ENCODE assay signal across 2 mouse cellular contexts in genomic region chr2:26531829-26532228, GRCm38 (mm10).
TF ChIP-seq lines count a peak whose summit lies in the region.

No protein-coding gene starts in this region.

TF ChIP-seq in CH12.LX, 34 proteins besides CTCF, POLR2A, EP300 and RAD21 (continued from another document):
- no peak for TF ChIP-seq MAZ (IDR thresholded peaks at IDR 0.05; ENCODE audit: low read depth, low read length)
- no peak for TF ChIP-seq MAFK (IDR thresholded peaks at IDR 0.05; ENCODE audit: insufficient replicate concordance, low read length)
- TF ChIP-seq ETS1 (conservative IDR thresholded peaks at IDR 0.05; ENCODE audit: low read depth, low read length) = peak; percentile 13; the same call in 1 of the 2 replicates
- no peak for TF ChIP-seq KAT2A (IDR thresholded peaks at IDR 0.05; ENCODE audit: insufficient replicate concordance, low read length)
- TF ChIP-seq TCF12 (IDR thresholded peaks at IDR 0.05; ENCODE audit: low read depth, low read length) = no peak
- no peak for TF ChIP-seq ZC3H11A (IDR thresholded peaks at IDR 0.05; ENCODE audit: low read depth, low read length)
- no peak for TF ChIP-seq MAX (IDR thresholded peaks at IDR 0.05; ENCODE audit: low read length)
- peak; percentile 48 for TF ChIP-seq ZNF384 (IDR thresholded peaks at IDR 0.05; ENCODE audit: low read depth, low read length)
- TF ChIP-seq UBTF (IDR thresholded peaks at IDR 0.05; ENCODE audit: low read depth, low read length) = no peak
- no peak for TF ChIP-seq NRF1 (IDR thresholded peaks at IDR 0.05; ENCODE audit: low read depth, low read length)

TF ChIP-seq in myocyte, 11 proteins besides CTCF, POLR2A, EP300 and RAD21 (continued from another document):
- peak; percentile 12 to 86 (median 85) for TF ChIP-seq MYOG (IDR thresholded peaks at IDR 0.05; ENCODE audit: control insufficient read depth in 1 of 3, insufficient read depth in 1 of 3, insufficient read length in 2 of 3, low read depth in 2 of 3)
- TF ChIP-seq MAX (IDR thresholded peaks at IDR 0.05; ENCODE audit: low read depth) = peak; percentile 48
- no peak for TF ChIP-seq CEBPB (IDR thresholded peaks at IDR 0.05; ENCODE audit: insufficient read depth, poor library complexity, severe bottlenecking)
- TF ChIP-seq TCF12 (IDR thresholded peaks at IDR 0.05; ENCODE audit: insufficient read depth, poor library complexity, severe bottlenecking) = peak; percentile 87
- TF ChIP-seq TCF3 (IDR thresholded peaks at IDR 0.05; ENCODE audit: insufficient read length, low read depth) = peak; percentile 55
- TF ChIP-seq E2F4 (IDR thresholded peaks at IDR 0.05; ENCODE audit: insufficient read depth) = no peak
TF ChIP-seq in myocyte: peak in this region for 5.
